Mouse (Mus musculus) heart, embryonic 14.5 days (tissue): Measurements from ENCODE around the gene E2f8. TPM values are rescaled to one million over a fixed set of nuclear protein-coding genes. Genes with fewer than 3 reads are reported as not detected.

Experiments used
- ATAC-seq: fragments of 200-750 bp; cut with Nextera tagmentation; 2 replicates; pipeline ENCODE4 v1.8.0; 2017; ENCODE audit warnings: low read depth, moderate TSS enrichment; ENCODE audit not compliant: insufficient number of reproducible peaks, insufficient read depth, low FRiP score
- H3K27ac ChIP-seq, 2 experiments: fragments of 200-500 bp in 1 of 2; fragments of 300-500 bp in 1 of 2; sonication (generic) in 1 of 2; replicated peaks in 1 of 2; 2 replicates each; pipeline ENCODE4 v1.5.1; 2012 to 2014; ENCODE audit warnings: low read depth in 2 of 2, low read length in 2 of 2, control low read depth in 1 of 2, mild to moderate bottlenecking in 1 of 2, mixed read lengths in 1 of 2; ENCODE audit not compliant: control insufficient read depth in 1 of 2, insufficient read depth in 1 of 2
- H3K27me3 ChIP-seq: fragments of 300-500 bp; sonication (generic); 2 replicates; pipeline ENCODE4 v1.6.1; 2014; ENCODE audit warnings: mild to moderate bottlenecking, low read length, control low read depth; ENCODE audit not compliant: control insufficient read depth, insufficient read depth
- H3K36me3 ChIP-seq: fragments of 300-500 bp; sonication (generic); 2 replicates; pipeline ENCODE4 v1.6.1; 2014; ENCODE audit warnings: mild to moderate bottlenecking, control low read depth, low read length, mixed read lengths; ENCODE audit not compliant: control insufficient read depth, insufficient read depth
- H3K4me1 ChIP-seq, 2 experiments: fragments of 200-500 bp in 1 of 2; fragments of 300-500 bp in 1 of 2; sonication (generic) in 1 of 2; 2 replicates each; pipeline ENCODE4 v1.6.1; 2012 to 2014; ENCODE audit warnings: low read length in 2 of 2, control low read depth in 1 of 2, mixed read lengths in 1 of 2; ENCODE audit not compliant: control insufficient read depth in 2 of 2, insufficient read depth in 2 of 2
- H3K4me2 ChIP-seq: fragments of 300-500 bp; sonication (generic); 2 replicates; pipeline ENCODE4 v1.6.1; 2014; ENCODE audit warnings: mild to moderate bottlenecking, low read length
- H3K4me3 ChIP-seq, 2 experiments: fragments of 200-500 bp in 1 of 2; fragments of 300-500 bp in 1 of 2; sonication (generic) in 1 of 2; 2 replicates each; pipeline ENCODE4 v1.5.1; 2012 to 2014; ENCODE audit warnings: low read length in 2 of 2, mild to moderate bottlenecking in 2 of 2, control low read depth in 1 of 2, low read depth in 1 of 2, moderate library complexity in 1 of 2; ENCODE audit not compliant: control insufficient read depth in 1 of 2, insufficient read depth in 1 of 2
- H3K9ac ChIP-seq: fragments of 300-500 bp; sonication (generic); 2 replicates; pipeline ENCODE4 v1.6.1; 2014; ENCODE audit warnings: mild to moderate bottlenecking, low read length
- H3K9me3 ChIP-seq: fragments of 300-500 bp; sonication (generic); 2 replicates; pipeline ENCODE4 v1.6.1; 2016; ENCODE audit warnings: low read length, control low read depth; ENCODE audit not compliant: control insufficient read depth
- WGBS: fragments of 180-500 bp; shearing (Covaris S2); extraction: QIAGEN DNeasy Blood & Tissue Kit; methylation state at CpG from one replicate; pipeline ENCODE4 v1.1.7; 2014; 5-methylcytosine and 5-hydroxymethylcytosine counted together
- polyA plus RNA-seq: library from polyadenylated mRNA; unstranded; fragments of >200 nt; fragmentation: Nextera tagmentation; extraction: Ambion mirVana; gene quantifications from 2 replicates; pipeline ENCODE4 v1.2.1, GENCODE M21; 2014

Gene E2f8
- polyA plus RNA-seq, 1 experiment from 2014 or later, result 16.9 TPM

GRCm38 (mm10) chr7:48830395-48830794 lies 51.0 kb downstream of the E2f8 start:
- Histone ChIP-seq H3K4me3 (no peak overlapping the region), H3K4me2 (0 out of 2 replicates have a peak overlapping the region, but pooled peaks have one; percentile 22), H3K27me3 (no peaks in the 10 kb centered on the region), H3K4me1 (peaks cover 33 to 75% of the 10 kb centered on the region in 2 experiments), H3K27ac (peak overlapping the region; percentile 83 to 85), H3K9ac (no peak overlapping the region), H3K36me3 (peaks cover 72% of the 10 kb centered on the region), H3K9me3 (no peaks in the 10 kb centered on the region)
- ATAC-seq, result peak; percentile 51; the same call in 1 of the 2 replicates
- WGBS, result 4% methylated on average over 2 of the region's 2 CpGs

- H3K4me3 ChIP-seq, result no peak overlapping the region
- no peaks in the 10 kb centered on the region for H3K9me3 ChIP-seq
- no peaks in the 10 kb centered on the region for H3K27me3 ChIP-seq
- WGBS, result 25% methylated on average over 5 of the region's 5 CpGs
- H3K27ac ChIP-seq, result peak overlapping the region; percentile 85
- H3K4me1 ChIP-seq, result peaks cover 29 to 79% of the 10 kb centered on the region in 2 experiments
- peak overlapping the region; percentile 17; the same call in 1 of the 2 replicates for H3K4me2 ChIP-seq
- H3K36me3 ChIP-seq, result peaks cover 71% of the 10 kb centered on the region
- peak; percentile 33; the same call in 1 of the 2 replicates for ATAC-seq
- peak overlapping the region; percentile 2; the same call in 1 of the 2 replicates for H3K9ac ChIP-seq
Measured at GRCm38 (mm10) chr7:48829177-48829910, 52.1 kb downstream of the E2f8 start.

- Histone ChIP-seq H3K9me3 (no peaks in the 10 kb centered on the region), H3K27me3 (no peaks in the 10 kb centered on the region), H3K27ac (peak overlapping the region; percentile 57 to 72), H3K9ac (no peak overlapping the region), H3K4me3 (no peak overlapping the region), H3K4me1 (peaks cover 7 to 38% of the 10 kb centered on the region in 2 experiments), H3K36me3 (peaks cover 70% of the 10 kb centered on the region), H3K4me2 (peak overlapping the region; percentile 7; the same call in 1 of the 2 replicates)
- WGBS, result 24% methylated on average over 6 of the region's 6 CpGs
- ATAC-seq, result peak; percentile 34; the same call in 1 of the 2 replicates
Measured at GRCm38 (mm10) chr7:48825170-48825569, 56.2 kb downstream of the E2f8 start.

GRCm38 (mm10) chr7:48824671-48825070 lies 56.7 kb downstream of the E2f8 start:
- H3K4me2 ChIP-seq, result peak overlapping the region; percentile 7; the same call in 1 of the 2 replicates
- H3K9me3 ChIP-seq, result no peaks in the 10 kb centered on the region
- H3K27ac ChIP-seq, result peak overlapping the region; percentile 57 to 72; a peak in 3 of 4 replicates
- no peak for ATAC-seq
- H3K4me1 ChIP-seq, result peaks cover 8 to 33% of the 10 kb centered on the region in 2 experiments
- no peak overlapping the region for H3K4me3 ChIP-seq
- no peaks in the 10 kb centered on the region for H3K27me3 ChIP-seq
- H3K36me3 ChIP-seq, result peaks cover 72% of the 10 kb centered on the region
- H3K9ac ChIP-seq, result no peak overlapping the region
- WGBS, result 20% methylated on average over 1 of the region's 1 CpGs

- peaks cover 82% of the 10 kb centered on the region for H3K36me3 ChIP-seq
- no peak overlapping the region for H3K4me2 ChIP-seq
- no peak overlapping the region for H3K4me3 ChIP-seq
- H3K27ac ChIP-seq, result no peak overlapping the region
- peaks cover 4 to 23% of the 10 kb centered on the region in 2 experiments for H3K4me1 ChIP-seq
- H3K9ac ChIP-seq, result no peak overlapping the region
- 90% methylated on average over 3 of the region's 3 CpGs for whole genome bisulfite sequencing
- H3K9me3 ChIP-seq, result no peaks in the 10 kb centered on the region
- no peaks in the 10 kb centered on the region for H3K27me3 ChIP-seq
- ATAC-seq, result no peak
Measured at GRCm38 (mm10) chr7:48823621-48824020, 57.8 kb downstream of the E2f8 start.

- no peak for ATAC-seq
- Histone ChIP-seq H3K4me2 (no peak overlapping the region), H3K9me3 (no peaks in the 10 kb centered on the region), H3K9ac (no peak overlapping the region), H3K4me1 (peaks cover 4 to 20% of the 10 kb centered on the region in 2 experiments), H3K4me3 (no peak overlapping the region), H3K27ac (no peak overlapping the region), H3K36me3 (peaks cover 93% of the 10 kb centered on the region), H3K27me3 (no peaks in the 10 kb centered on the region)
- 92% methylated on average over 5 of the region's 5 CpGs for WGBS
Measured at GRCm38 (mm10) chr7:48821654-48822053, 59.7 kb downstream of the E2f8 start.
